Mouse (Mus musculus): Measurements from ENCODE around the gene Sgcd. TPM values are rescaled to one million over a fixed set of nuclear protein-coding genes. Genes with fewer than 3 reads are reported as not detected.

Sgcd gene
- polyA plus RNA-seq, 1 experiment from 2014 or later, result 5.3 TPM

DNA sequence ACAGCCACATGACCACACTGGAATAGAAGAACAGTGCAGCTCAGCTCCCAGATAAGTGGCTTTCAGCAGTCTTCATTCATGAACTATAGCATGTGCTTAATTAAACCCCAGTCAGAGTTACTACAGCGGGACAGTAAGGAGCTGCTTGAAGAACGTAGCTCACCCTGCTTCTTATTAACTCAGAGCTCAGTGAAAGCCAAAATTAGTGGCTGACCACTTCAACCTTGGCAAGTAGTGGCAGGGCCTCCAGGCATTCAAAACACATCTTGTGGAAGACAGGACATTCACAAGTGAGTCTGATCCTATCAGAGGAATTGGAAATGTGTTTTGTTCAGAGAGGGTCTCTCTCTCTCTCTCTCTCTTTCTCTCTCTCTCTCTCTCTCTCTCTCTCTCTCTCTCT lies 617.2 kb downstream of the Sgcd start:
- Histone ChIP-seq H3K4me2 (ENCODE audit: low read depth, severe bottlenecking) (no peak overlapping the region), H3K4me1 (ENCODE audit: control insufficient read depth, insufficient read depth, low read length) (no peaks in the 10 kb centered on the region), H3K9me3 (ENCODE audit: control insufficient read depth, low read length) (no peaks in the 10 kb centered on the region), H3K36me3 (ENCODE audit: control insufficient read depth, insufficient read depth, low read length) (no peaks in the 10 kb centered on the region), H3K4me3 (ENCODE audit: low read depth, low read length) (no peak overlapping the region), H3K9ac (ENCODE audit: low read length) (no peak overlapping the region), H3K27ac (replicated peaks; ENCODE audit: low read depth, low read length) (no peak overlapping the region), H3K27me3 (ENCODE audit: control insufficient read depth, insufficient read depth, low read length) (no peaks in the 10 kb centered on the region)
- ATAC-seq (ENCODE audit: insufficient number of reproducible peaks, low FRiP score, low TSS enrichment, low read depth) (no peak), DNase-seq (ENCODE audit: low spot score) (no peak)
- 40% methylated on average over 2 of the region's 2 CpGs for WGBS

DNA sequence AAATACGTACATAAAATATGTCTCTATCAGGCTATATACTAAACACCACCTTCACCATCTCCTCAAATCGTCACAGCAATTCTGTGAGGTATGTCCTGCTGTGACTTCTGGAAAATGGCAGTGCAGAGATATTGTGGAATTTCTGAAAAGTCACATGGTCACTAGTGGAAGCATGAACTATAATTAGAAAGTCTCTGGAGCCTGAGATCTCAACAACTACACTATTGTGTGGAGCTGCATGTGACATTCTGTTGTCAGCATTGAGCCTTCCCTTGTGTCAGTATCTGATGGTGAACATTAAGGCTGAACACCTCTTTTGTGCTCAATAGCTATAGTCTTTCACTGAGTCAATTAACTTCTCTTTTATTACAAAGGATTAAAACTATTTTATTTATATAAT lies 637.2 kb downstream of the Sgcd start:
- Histone ChIP-seq H3K27me3 (ENCODE audit: control insufficient read depth, insufficient read depth, low read length) (no peaks in the 10 kb centered on the region), H3K4me3 (ENCODE audit: low read depth, low read length) (no peak overlapping the region), H3K36me3 (ENCODE audit: control insufficient read depth, insufficient read depth, low read length) (no peaks in the 10 kb centered on the region), H3K9ac (ENCODE audit: low read length) (no peak overlapping the region), H3K27ac (replicated peaks; ENCODE audit: low read depth, low read length) (no peak overlapping the region), H3K9me3 (ENCODE audit: control insufficient read depth, low read length) (no peaks in the 10 kb centered on the region), H3K4me1 (ENCODE audit: control insufficient read depth, insufficient read depth, low read length) (no peaks in the 10 kb centered on the region), H3K4me2 (ENCODE audit: low read depth, severe bottlenecking) (no peak overlapping the region)
- ATAC-seq (ENCODE audit: insufficient number of reproducible peaks, low FRiP score, low TSS enrichment, low read depth) (no peak), DNase-seq (ENCODE audit: low spot score) (no peak)
- 89% methylated on average over 2 of the region's 2 CpGs for WGBS

DNA sequence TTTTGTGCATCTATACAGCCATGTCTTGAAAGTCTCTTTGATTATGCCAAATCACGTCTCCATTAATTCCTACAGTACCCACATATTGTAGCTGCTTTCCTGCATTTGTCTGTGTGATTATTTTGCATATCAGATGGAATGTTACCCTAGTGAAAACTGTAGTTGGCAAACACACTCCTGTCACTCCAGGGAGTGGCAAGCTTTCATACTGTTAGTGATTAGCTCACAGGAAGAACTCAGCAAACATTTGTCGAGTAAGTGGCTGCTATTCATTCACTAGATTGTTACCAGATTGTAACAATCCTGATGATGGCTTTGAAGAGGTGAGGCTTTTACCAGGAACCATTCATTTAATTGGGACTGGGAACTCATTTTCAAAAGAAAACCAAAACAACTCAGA lies 645.3 kb downstream of the Sgcd start:
- Histone ChIP-seq H3K9me3 (ENCODE audit: control insufficient read depth, low read length) (no peaks in the 10 kb centered on the region), H3K27me3 (ENCODE audit: control insufficient read depth, insufficient read depth, low read length) (no peaks in the 10 kb centered on the region), H3K4me2 (ENCODE audit: low read depth, severe bottlenecking) (no peak overlapping the region), H3K4me3 (ENCODE audit: low read depth, low read length) (no peak overlapping the region), H3K36me3 (ENCODE audit: control insufficient read depth, insufficient read depth, low read length) (no peaks in the 10 kb centered on the region), H3K9ac (ENCODE audit: low read length) (no peak overlapping the region), H3K27ac (replicated peaks; ENCODE audit: low read depth, low read length) (no peak overlapping the region), H3K4me1 (ENCODE audit: control insufficient read depth, insufficient read depth, low read length) (no peaks in the 10 kb centered on the region)
- DNase-seq (ENCODE audit: low spot score) (no peak), ATAC-seq (ENCODE audit: insufficient number of reproducible peaks, low FRiP score, low TSS enrichment, low read depth) (no peak)
- WGBS, result 31% methylated on average over 2 of the region's 2 CpGs

DNA sequence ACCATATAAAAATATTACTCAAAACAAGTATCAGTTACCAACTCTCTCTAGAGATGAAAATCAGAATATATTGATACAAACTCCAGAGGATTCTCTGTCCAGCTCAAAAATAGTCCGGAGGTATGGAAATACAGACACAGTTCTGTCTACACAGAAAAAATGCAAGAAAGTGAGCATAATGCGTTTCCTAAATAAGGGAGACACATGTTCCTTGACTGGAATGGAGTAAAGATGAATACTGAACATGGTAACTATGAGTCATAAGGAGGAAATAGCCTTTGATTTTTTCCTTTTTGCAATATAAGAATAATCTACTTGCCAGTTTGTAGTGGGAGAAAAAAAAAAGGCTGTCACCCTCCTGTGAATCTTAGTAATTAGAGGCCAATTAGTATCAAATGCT lies 655.1 kb downstream of the Sgcd start:
- 90% methylated on average over 2 of the region's 2 CpGs for WGBS
- H3K4me1 ChIP-seq (ENCODE audit: control insufficient read depth, insufficient read depth, low read length), result no peaks in the 10 kb centered on the region
- no peak for ATAC-seq (ENCODE audit: insufficient number of reproducible peaks, low FRiP score, low TSS enrichment, low read depth)

DNA sequence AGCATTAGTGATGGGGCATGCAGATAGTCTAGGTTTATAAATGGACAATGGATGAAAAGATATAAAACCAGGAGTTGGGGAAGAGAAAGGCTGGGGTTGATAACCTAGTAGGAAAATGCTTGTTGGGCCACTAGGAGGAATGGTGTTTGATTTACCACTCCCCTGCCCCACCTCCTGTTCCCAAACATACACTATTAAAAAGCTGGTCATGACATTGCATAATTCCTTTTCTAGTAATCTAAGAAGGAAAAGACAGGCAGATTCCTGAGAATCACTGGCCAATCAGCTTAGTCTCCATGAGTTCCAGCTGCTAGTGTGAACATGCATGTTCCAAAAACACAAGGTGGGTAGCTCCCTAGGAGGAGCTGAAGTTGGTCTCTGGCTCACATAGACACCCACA lies 683.2 kb downstream of the Sgcd start:
- no peaks in the 10 kb centered on the region for H3K9me3 ChIP-seq (ENCODE audit: control insufficient read depth, low read length)
- no peak overlapping the region for H3K9ac ChIP-seq (ENCODE audit: low read length)
- no peak overlapping the region for H3K4me2 ChIP-seq (ENCODE audit: low read depth, severe bottlenecking)
- H3K4me1 ChIP-seq (ENCODE audit: control insufficient read depth, insufficient read depth, low read length), result no peaks in the 10 kb centered on the region
- H3K36me3 ChIP-seq (ENCODE audit: control insufficient read depth, insufficient read depth, low read length), result no peaks in the 10 kb centered on the region
- DNase-seq (ENCODE audit: low spot score) (no peak), ATAC-seq (ENCODE audit: insufficient number of reproducible peaks, low FRiP score, low TSS enrichment, low read depth) (no peak)
- no peak overlapping the region for H3K4me3 ChIP-seq (ENCODE audit: low read depth, low read length)
- H3K27me3 ChIP-seq (ENCODE audit: control insufficient read depth, insufficient read depth, low read length), result no peaks in the 10 kb centered on the region
- H3K27ac ChIP-seq (replicated peaks; ENCODE audit: low read depth, low read length), result no peak overlapping the region

More for the DNA sequence above, 655.1 kb downstream of the Sgcd start:
- Histone ChIP-seq H3K9me3 (ENCODE audit: control insufficient read depth, low read length) (no peaks in the 10 kb centered on the region), H3K36me3 (ENCODE audit: control insufficient read depth, insufficient read depth, low read length) (no peaks in the 10 kb centered on the region), H3K4me3 (ENCODE audit: low read depth, low read length) (no peak overlapping the region), H3K27me3 (ENCODE audit: control insufficient read depth, insufficient read depth, low read length) (no peaks in the 10 kb centered on the region), H3K27ac (replicated peaks; ENCODE audit: low read depth, low read length) (no peak overlapping the region), H3K9ac (ENCODE audit: low read length) (no peak overlapping the region), H3K4me2 (ENCODE audit: low read depth, severe bottlenecking) (no peak overlapping the region)
- DNase-seq (ENCODE audit: low spot score), result no peak

DNA sequence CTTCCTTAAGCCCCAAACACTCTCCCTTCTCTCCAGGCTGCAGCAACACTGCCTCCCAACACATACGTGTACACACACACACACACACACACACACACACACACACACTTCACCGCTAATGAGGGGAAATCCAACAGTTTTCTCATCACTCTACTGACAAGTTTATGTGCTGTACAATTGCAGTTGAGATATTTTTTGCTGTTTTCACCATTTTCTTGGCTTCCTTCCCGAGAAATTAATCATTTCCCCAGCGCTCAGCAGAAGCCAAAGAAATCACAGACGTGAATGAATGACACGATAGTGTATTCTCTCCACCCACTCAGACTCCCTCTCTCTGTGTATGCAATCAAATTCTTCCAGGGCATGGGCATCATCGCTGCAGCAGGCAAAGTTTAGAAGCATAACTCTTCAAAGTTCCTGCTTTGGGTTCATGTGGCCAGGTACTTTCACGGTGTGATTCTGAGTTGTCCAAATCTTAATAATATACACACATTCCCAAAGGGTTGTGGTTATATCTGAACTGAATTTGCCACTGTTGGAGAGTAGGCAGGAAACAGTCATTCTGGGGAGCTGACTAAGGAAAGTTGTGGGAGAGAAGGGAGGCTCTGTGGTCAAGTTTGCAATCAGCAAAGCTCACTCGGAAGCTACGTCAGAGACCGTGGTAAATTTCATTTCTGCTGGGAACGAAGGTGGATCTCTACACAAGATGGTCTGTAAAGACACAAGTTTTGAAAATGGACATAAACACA lies 683.9 kb downstream of the Sgcd start:
- Histone ChIP-seq H3K27ac (replicated peaks; ENCODE audit: low read depth, low read length) (no peak overlapping the region), H3K4me3 (ENCODE audit: low read depth, low read length) (no peak overlapping the region), H3K9me3 (ENCODE audit: control insufficient read depth, low read length) (no peaks in the 10 kb centered on the region), H3K36me3 (ENCODE audit: control insufficient read depth, insufficient read depth, low read length) (no peaks in the 10 kb centered on the region), H3K4me2 (ENCODE audit: low read depth, severe bottlenecking) (no peak overlapping the region), H3K27me3 (ENCODE audit: control insufficient read depth, insufficient read depth, low read length) (no peaks in the 10 kb centered on the region), H3K9ac (ENCODE audit: low read length) (no peak overlapping the region), H3K4me1 (ENCODE audit: control insufficient read depth, insufficient read depth, low read length) (no peaks in the 10 kb centered on the region)
- DNase-seq (ENCODE audit: low spot score), result no peak
- WGBS, result 94% methylated on average over 12 of the region's 12 CpGs
- no peak for ATAC-seq (ENCODE audit: insufficient number of reproducible peaks, low FRiP score, low TSS enrichment, low read depth)

DNA sequence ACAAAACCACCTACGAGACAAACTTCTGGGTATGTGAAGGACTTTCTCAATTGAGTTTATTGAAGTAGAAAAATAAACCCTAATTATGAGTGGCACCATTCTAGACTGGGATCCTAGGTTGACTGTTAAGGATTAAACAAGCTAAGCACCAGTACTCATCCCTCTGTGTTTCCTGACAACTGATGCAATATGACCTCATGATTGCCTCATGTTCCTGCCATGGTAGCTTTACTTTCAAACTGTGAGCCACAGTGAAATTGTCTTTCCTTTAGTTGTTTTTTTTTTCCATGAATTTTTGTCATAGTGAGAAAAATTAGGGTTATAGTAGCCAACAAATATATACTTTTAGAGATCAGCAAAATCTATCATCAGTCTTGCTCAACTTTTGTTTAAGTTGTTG lies 689.0 kb downstream of the Sgcd start:
- 89% methylated on average over 1 of the region's 1 CpGs for WGBS

DNA sequence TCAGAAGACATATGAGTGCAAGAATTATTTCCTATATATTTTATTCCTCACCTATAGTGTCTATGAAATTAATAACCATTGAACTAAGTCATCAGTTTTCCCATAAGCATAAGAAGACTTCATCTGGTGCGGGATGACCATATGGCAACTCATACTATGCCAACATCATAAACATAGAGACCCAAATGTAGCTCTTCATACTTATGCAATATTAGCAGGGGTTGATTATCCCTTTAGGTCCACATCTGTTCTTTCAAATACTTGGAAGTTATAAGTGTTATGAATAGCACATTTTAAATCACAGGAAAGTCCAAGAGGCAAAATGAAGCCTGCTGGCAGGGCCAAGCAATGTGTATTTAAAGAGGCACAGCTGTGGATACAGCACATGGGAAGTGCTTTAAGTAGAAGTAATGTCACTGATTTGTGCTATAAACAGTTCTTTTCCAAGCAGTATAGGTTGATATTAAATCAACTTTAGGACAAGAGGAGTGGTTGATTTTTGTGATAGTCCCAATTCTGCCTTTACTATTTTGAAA lies 690.9 kb downstream of the Sgcd start:
- Histone ChIP-seq H3K9me3 (ENCODE audit: control insufficient read depth, low read length) (no peaks in the 10 kb centered on the region), H3K4me2 (ENCODE audit: low read depth, severe bottlenecking) (no peak overlapping the region), H3K4me3 (ENCODE audit: low read depth, low read length) (no peak overlapping the region), H3K9ac (ENCODE audit: low read length) (no peak overlapping the region), H3K27ac (replicated peaks; ENCODE audit: low read depth, low read length) (no peak overlapping the region), H3K4me1 (ENCODE audit: control insufficient read depth, insufficient read depth, low read length) (no peaks in the 10 kb centered on the region), H3K27me3 (ENCODE audit: control insufficient read depth, insufficient read depth, low read length) (no peaks in the 10 kb centered on the region), H3K36me3 (ENCODE audit: control insufficient read depth, insufficient read depth, low read length) (no peaks in the 10 kb centered on the region)
- DNase-seq (ENCODE audit: low spot score) (no peak), ATAC-seq (ENCODE audit: insufficient number of reproducible peaks, low FRiP score, low TSS enrichment, low read depth) (no peak)
- 86% methylated on average over 1 of the region's 1 CpGs for WGBS

More for the DNA sequence above, 689.0 kb downstream of the Sgcd start:
- Histone ChIP-seq H3K27me3 (ENCODE audit: control insufficient read depth, insufficient read depth, low read length) (no peaks in the 10 kb centered on the region), H3K9me3 (ENCODE audit: control insufficient read depth, low read length) (no peaks in the 10 kb centered on the region), H3K36me3 (ENCODE audit: control insufficient read depth, insufficient read depth, low read length) (no peaks in the 10 kb centered on the region), H3K4me3 (ENCODE audit: low read depth, low read length) (no peak overlapping the region), H3K4me2 (ENCODE audit: low read depth, severe bottlenecking) (no peak overlapping the region), H3K4me1 (ENCODE audit: control insufficient read depth, insufficient read depth, low read length) (no peaks in the 10 kb centered on the region), H3K9ac (ENCODE audit: low read length) (no peak overlapping the region), H3K27ac (replicated peaks; ENCODE audit: low read depth, low read length) (no peak overlapping the region)
- DNase-seq (ENCODE audit: low spot score) (no peak), ATAC-seq (ENCODE audit: insufficient number of reproducible peaks, low FRiP score, low TSS enrichment, low read depth) (no peak)

DNA sequence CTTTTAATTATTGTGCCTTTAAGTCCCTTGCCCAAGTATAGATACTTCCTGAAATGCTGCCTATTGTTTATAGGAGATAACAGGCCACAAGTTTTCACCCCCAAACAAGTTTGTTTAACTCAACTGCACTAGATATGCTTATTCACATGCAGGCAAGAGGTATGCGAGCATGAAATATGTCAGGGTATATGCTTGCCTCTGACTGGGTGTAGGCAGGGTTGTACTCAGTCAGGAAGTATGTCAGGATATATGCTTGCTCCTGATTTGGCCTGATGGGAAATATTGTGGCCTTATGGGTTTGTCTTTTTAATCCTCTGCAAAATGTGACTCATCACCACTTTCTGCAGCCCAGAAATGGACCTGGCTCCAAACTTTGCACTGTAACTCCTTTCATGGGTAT lies 694.0 kb downstream of the Sgcd start:
- Histone ChIP-seq H3K4me2 (ENCODE audit: low read depth, severe bottlenecking) (no peak overlapping the region), H3K27me3 (ENCODE audit: control insufficient read depth, insufficient read depth, low read length) (no peaks in the 10 kb centered on the region), H3K9ac (ENCODE audit: low read length) (no peak overlapping the region), H3K4me3 (ENCODE audit: low read depth, low read length) (no peak overlapping the region), H3K36me3 (ENCODE audit: control insufficient read depth, insufficient read depth, low read length) (no peaks in the 10 kb centered on the region), H3K9me3 (ENCODE audit: control insufficient read depth, low read length) (no peaks in the 10 kb centered on the region), H3K4me1 (ENCODE audit: control insufficient read depth, insufficient read depth, low read length) (no peaks in the 10 kb centered on the region), H3K27ac (replicated peaks; ENCODE audit: low read depth, low read length) (no peak overlapping the region)
- DNase-seq (ENCODE audit: low spot score) (no peak), ATAC-seq (ENCODE audit: insufficient number of reproducible peaks, low FRiP score, low TSS enrichment, low read depth) (no peak)
- 94% methylated on average over 1 of the region's 1 CpGs for WGBS
